Mouse (Mus musculus) small intestine, adult 2 months (tissue): ENCODE measurements around the gene Prdm15.

Experiments
- CTCF ChIP-seq: fragments of 200-500 bp; IDR thresholded peaks from 2 replicates; pipeline ENCODE4 v1.5.1; 2012; ENCODE audit warnings: low read depth, mild to moderate bottlenecking, control low read depth, inconsistent platforms, low read length, moderate library complexity, mixed read lengths; ENCODE audit not compliant: insufficient replicate concordance, insufficient read length; ENCODE audit errors: extremely low read depth
- POLR2A ChIP-seq: fragments of 200-500 bp; IDR thresholded peaks from 2 replicates; pipeline ENCODE4 v1.6.1; 2012; ENCODE audit warnings: low read depth, mild to moderate bottlenecking, control low read depth, inconsistent platforms, low read length, moderate library complexity

- TF ChIP-seq POLR2A (peak; percentile 48; the same call in 1 of the 2 replicates), CTCF (no peak)
These were observed at the start of gene Prdm15 for GRCm38 (mm10) chr16:97851741-97852319.
